In genomic region chr6:119045498-119045897, GRCm38 (mm10) we compare ENCODE assay signal across 25 mouse cellular contexts.
A peak's percentile ranks its signal among the peaks of the same experiment; 100 is the strongest.
DNase-seq lines count a peak whose midpoint lies in the region; ATAC-seq lines count a peak whose summit lies in the region.
"Had no signal": no experiment of that assay in that cellular context is flagged by ENCODE, and none has a peak within 500 bp of the region (broad histone marks: within the 10 kb centered on the region; RNA-seq: fewer than 3 reads in every experiment).

No protein-coding gene starts in this region.

- no peaks in the 10 kb centered on the region for H3K36me3 ChIP-seq in forebrain, embryonic 16.5 days (ENCODE audit: control insufficient read depth, insufficient read depth)
- H3K36me3 ChIP-seq in forebrain, embryonic 10.5 days (replicated peaks): no peaks in the 10 kb centered on the region
- no peaks in the 10 kb centered on the region for H3K36me3 ChIP-seq in heart, embryonic 16.5 days (ENCODE audit: control insufficient read depth, insufficient read depth)
- no peaks in the 10 kb centered on the region for H3K36me3 ChIP-seq in hindbrain, embryonic 13.5 days
- H3K36me3 ChIP-seq: embryonic facial prominence, embryonic 12.5 days; G1E; hindbrain, embryonic 10.5 days; midbrain, embryonic 15.5 days; neural tube, embryonic 15.5 days; stomach, embryonic 15.5 days had no signal

- no peak overlapping the region for H3K4me3 ChIP-seq in forebrain, embryonic 16.5 days (replicated peaks; ENCODE audit: low read length)
- H3K4me3 ChIP-seq in forebrain, embryonic 10.5 days: no peak overlapping the region
- no peak overlapping the region for H3K4me3 ChIP-seq in heart, embryonic 16.5 days (ENCODE audit: low read length)
- no peak overlapping the region for H3K4me3 ChIP-seq in hindbrain, embryonic 13.5 days
- H3K4me3 ChIP-seq: embryonic facial prominence, embryonic 12.5 days; erythroblast, embryonic 14.5 days; hindbrain, embryonic 10.5 days; limb, embryonic 10.5 days; midbrain, embryonic 15.5 days; neural tube, embryonic 15.5 days; stomach, embryonic 15.5 days had no signal

- no peak for DNase-seq in forebrain, embryonic 10.5 days (ENCODE audit: extremely low spot score, low spot score)
- no peak for DNase-seq in heart, adult 8-10 months (ENCODE audit: low spot score)
- peak; percentile 72 for DNase-seq in brain, adult 2 months (ENCODE audit: low read depth, low spot score)
- DNase-seq in layer of hippocampus, adult 8-10 months (ENCODE audit: low spot score in 2 of 2): peak; percentile 67 to 74
- DNase-seq in kidney, postnatal 25 days: no peak
- DNase-seq: adrenal gland, postnatal 10 days; cerebellum, adult 11 months; cerebellum, postnatal 10 days; gastrocnemius, postnatal 25 days; kidney, adult 2 months; kidney, postnatal 14 days; liver, postnatal 0 days; right cerebral cortex, postnatal 25 days had no signal

- H3K9me3 ChIP-seq in forebrain, embryonic 16.5 days (ENCODE audit: control insufficient read depth, low read length): no peaks in the 10 kb centered on the region
- no peaks in the 10 kb centered on the region for H3K9me3 ChIP-seq in forebrain, embryonic 10.5 days
- H3K9me3 ChIP-seq in heart, embryonic 16.5 days (replicated peaks; ENCODE audit: control insufficient read depth, low read length): no peaks in the 10 kb centered on the region
- H3K9me3 ChIP-seq in hindbrain, embryonic 13.5 days: no peaks in the 10 kb centered on the region
- H3K9me3 ChIP-seq: embryonic facial prominence, embryonic 12.5 days; hindbrain, embryonic 10.5 days; limb, embryonic 10.5 days; midbrain, embryonic 15.5 days; neural tube, embryonic 15.5 days; stomach, embryonic 15.5 days had no signal

- H3K27me3 ChIP-seq in forebrain, embryonic 16.5 days (replicated peaks; ENCODE audit: control insufficient read depth, insufficient read depth, low read length): no peaks in the 10 kb centered on the region
- no peaks in the 10 kb centered on the region for H3K27me3 ChIP-seq in forebrain, embryonic 10.5 days (ENCODE audit: poor library complexity, severe bottlenecking)
- H3K27me3 ChIP-seq in heart, embryonic 16.5 days (ENCODE audit: control insufficient read depth, insufficient read depth, low read length): no peaks in the 10 kb centered on the region
- no peaks in the 10 kb centered on the region for H3K27me3 ChIP-seq in hindbrain, embryonic 13.5 days
- H3K27me3 ChIP-seq: embryonic facial prominence, embryonic 12.5 days; midbrain, embryonic 15.5 days; neural tube, embryonic 15.5 days; stomach, embryonic 15.5 days had no signal

- 58% methylated on average over 7 of the region's 7 CpGs for WGBS in forebrain, embryonic 16.5 days
- 90% methylated on average over 7 of the region's 7 CpGs for WGBS in forebrain, embryonic 10.5 days
- WGBS in heart, embryonic 16.5 days: 50% methylated on average over 7 of the region's 7 CpGs
- WGBS in hindbrain, embryonic 13.5 days: 84% methylated on average over 7 of the region's 7 CpGs

- H3K4me1 ChIP-seq in forebrain, embryonic 16.5 days (replicated peaks; ENCODE audit: control insufficient read depth, insufficient read depth, low read length): peaks cover 17% of the 10 kb centered on the region
- H3K4me1 ChIP-seq in forebrain, embryonic 10.5 days: peaks cover 42% of the 10 kb centered on the region
- peaks cover 55% of the 10 kb centered on the region for H3K4me1 ChIP-seq in heart, embryonic 16.5 days (ENCODE audit: control insufficient read depth, insufficient read depth, low read length)
- H3K4me1 ChIP-seq in hindbrain, embryonic 13.5 days (replicated peaks): peaks cover 14% of the 10 kb centered on the region
- H3K4me1 ChIP-seq: stomach, embryonic 15.5 days had no signal

- peak overlapping the region; percentile 36 for H3K27ac ChIP-seq in forebrain, embryonic 16.5 days (ENCODE audit: low read length)
- H3K27ac ChIP-seq in forebrain, embryonic 10.5 days: no peak overlapping the region
- no peak overlapping the region for H3K27ac ChIP-seq in heart, embryonic 16.5 days (ENCODE audit: low read length)
- H3K27ac ChIP-seq in hindbrain, embryonic 13.5 days: no peak overlapping the region
- H3K27ac ChIP-seq: embryonic facial prominence, embryonic 12.5 days; hindbrain, embryonic 10.5 days; limb, embryonic 10.5 days; midbrain, embryonic 15.5 days; neural tube, embryonic 15.5 days; stomach, embryonic 15.5 days had no signal

- no peak overlapping the region for H3K4me2 ChIP-seq in forebrain, embryonic 16.5 days (ENCODE audit: low read length)
- H3K4me2 ChIP-seq in heart, embryonic 16.5 days (ENCODE audit: low read depth, low read length): no peak overlapping the region
- H3K4me2 ChIP-seq in hindbrain, embryonic 13.5 days: no peak overlapping the region
- H3K4me2 ChIP-seq: embryonic facial prominence, embryonic 12.5 days; midbrain, embryonic 15.5 days; neural tube, embryonic 15.5 days; stomach, embryonic 15.5 days had no signal

- peak; percentile 75 for ATAC-seq in forebrain, embryonic 16.5 days
- ATAC-seq in heart, embryonic 16.5 days (replicated peaks; ENCODE audit: extremely low read depth, insufficient read depth, low FRiP score): no peak; the same call in 1 of the 2 replicates
- ATAC-seq in hindbrain, embryonic 13.5 days (ENCODE audit: low FRiP score): no peak
- ATAC-seq: activated CD4-positive, CD25-positive, alpha-beta regulatory T cell, adult 4 months; liver, postnatal 0 days; midbrain, embryonic 15.5 days had no signal

- no peak overlapping the region for H3K9ac ChIP-seq in forebrain, embryonic 16.5 days (replicated peaks; ENCODE audit: low read depth, low read length)
- H3K9ac ChIP-seq in heart, embryonic 16.5 days (ENCODE audit: low read length): 0 out of 2 replicates have a peak overlapping the region, but pooled peaks have one; percentile 12
- no peak overlapping the region for H3K9ac ChIP-seq in hindbrain, embryonic 13.5 days
- H3K9ac ChIP-seq: embryonic facial prominence, embryonic 12.5 days; liver, postnatal 0 days; midbrain, embryonic 15.5 days; neural tube, embryonic 15.5 days; stomach, embryonic 15.5 days had no signal

Comparison
In these comparisons a context has a peak if more than half of its experiments do, and no peak if none do; other contexts are left out.
1. DNase-seq: peak in brain, adult 2 months (single experiment) and layer of hippocampus, adult 8-10 months (2 of 2); none in forebrain, embryonic 10.5 days (single experiment), heart, adult 8-10 months (single experiment) and kidney, postnatal 25 days (0 of 2).